Mouse (Mus musculus) gastrocnemius, adult 8-10 months (tissue): Measurements from ENCODE around the gene Pknox2. TPM values are rescaled to one million over a fixed set of nuclear protein-coding genes. Genes with fewer than 3 reads are reported as not detected.

Source experiments
- DNase-seq, 2 experiments: peaks; one replicate each; pipeline ENCODE4 v3.0.0; 2022; ENCODE audit warnings: low spot score in 2 of 2
- total RNA-seq, 4 experiments: library from RNA; stranded (reverse); gene quantifications; 2 replicates each; pipeline ENCODE4 v1.2.4; 2022

Pknox2 gene
- total RNA-seq, 4 experiments from 2014 or later: 31.7 to 55.3 (median 36.5) TPM

DNA sequence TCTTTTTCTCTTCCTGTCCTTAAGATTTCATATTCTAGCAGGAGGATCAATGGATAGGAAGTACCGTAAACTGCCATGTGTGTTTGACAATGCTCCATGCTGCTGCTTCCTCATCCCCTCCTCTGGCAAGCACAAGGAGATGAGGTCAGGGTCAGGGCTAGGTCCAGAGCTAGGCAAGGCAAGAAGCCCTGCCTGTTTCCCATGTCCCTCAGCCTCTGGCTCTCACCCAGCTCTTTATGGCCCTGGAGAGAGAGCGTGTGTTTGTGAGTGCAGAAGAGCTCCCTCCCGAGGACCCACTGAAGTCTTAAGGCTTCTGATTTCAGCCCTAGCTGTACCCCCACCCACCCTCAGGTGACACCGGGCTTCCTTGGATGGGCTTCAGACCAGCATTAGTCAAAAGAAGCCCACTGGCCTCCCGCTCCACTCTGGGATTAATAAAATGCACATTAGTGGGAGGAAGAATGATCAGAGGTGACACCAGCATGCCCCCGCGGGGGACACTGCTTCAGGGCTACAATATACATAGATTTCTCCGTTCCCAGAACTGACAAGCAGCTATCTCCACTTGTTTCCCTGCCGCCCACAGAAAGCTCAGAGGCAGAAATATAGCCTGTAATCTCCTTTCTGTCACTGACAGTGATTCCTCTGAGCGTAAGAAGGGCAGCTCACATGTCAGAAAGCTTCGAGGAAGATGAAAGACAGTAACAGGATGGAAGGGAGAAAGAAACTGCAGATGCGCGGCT, 156.4 kb downstream of the Pknox2 start:
- DNase-seq: no peak

DNA sequence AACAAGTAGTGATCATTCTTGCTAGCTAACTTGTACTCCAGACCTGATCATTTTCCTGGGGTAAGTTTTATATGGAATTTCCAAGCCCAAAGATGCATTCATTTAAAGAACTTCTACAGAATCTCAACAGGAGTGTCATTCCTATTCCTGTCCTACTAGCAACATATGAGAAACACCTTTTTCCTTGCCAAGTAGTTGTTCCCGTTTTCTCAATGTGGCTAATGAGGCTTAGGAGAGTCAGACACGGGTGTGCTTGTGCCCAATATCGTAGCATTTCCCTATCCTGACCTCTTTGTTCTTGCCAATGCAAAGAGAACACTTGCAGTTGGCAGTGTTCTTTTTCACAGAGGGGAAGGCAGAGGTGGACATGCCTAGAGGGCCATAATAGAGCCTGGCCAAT, 157.2 kb downstream of the Pknox2 start:
- DNase-seq: no peak

DNA sequence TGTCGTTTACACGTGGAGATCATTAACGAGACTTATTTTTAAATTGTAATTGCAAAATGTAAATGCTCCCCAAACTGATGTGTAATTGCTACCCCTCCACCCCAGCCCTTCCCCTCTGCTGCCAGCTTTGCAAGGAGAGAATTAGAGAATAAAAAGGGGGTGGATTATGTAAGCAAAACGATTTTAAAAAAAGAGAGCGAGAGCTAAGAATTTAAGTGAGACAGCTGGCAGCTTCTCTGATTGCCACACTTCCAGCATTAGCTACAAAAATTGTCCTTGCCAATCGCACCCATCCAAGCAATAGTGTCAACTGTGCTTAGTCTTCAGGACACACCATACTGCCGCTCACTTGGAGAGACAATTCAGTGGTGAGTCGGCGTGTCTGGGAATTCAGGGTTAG, 162.0 kb downstream of the Pknox2 start:
- no peak for DNase-seq

DNA sequence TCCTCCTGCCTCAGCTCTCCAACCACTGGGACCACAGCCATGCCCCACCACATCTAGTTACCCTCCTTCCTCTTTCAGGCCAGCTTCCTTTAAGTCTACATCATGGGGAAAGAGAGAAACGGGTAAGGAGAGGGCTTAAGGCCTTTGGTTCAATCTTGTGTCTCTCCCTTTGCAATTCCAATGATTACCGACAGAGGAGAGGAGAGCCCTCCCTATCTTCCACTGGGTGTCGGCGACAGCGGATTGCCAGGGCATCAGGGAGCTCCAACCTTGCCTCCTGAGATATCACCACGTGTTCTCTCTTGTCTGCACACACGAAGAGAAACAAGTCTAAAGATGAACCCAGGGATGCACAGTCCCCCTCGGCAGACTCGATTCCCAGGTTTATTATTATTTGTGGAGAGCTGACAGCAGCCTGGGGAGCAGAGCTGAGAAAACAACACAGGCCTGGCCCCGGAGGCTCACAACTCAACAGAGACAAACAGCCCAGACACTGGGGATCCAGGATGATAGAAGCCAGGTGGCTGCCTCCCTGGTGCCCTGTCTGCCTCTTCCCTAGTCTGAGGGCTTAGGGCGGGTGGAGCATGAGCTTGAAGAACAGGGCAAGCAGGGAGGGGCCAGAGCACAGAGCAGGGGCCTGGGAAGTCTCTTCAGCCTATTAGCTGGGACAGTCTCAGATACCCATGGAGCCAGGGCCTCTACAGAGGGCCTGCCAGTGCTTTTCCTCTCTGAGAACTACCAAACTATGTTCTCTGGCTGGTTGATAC, 170.4 kb downstream of the Pknox2 start:
- DNase-seq: no peak

DNA sequence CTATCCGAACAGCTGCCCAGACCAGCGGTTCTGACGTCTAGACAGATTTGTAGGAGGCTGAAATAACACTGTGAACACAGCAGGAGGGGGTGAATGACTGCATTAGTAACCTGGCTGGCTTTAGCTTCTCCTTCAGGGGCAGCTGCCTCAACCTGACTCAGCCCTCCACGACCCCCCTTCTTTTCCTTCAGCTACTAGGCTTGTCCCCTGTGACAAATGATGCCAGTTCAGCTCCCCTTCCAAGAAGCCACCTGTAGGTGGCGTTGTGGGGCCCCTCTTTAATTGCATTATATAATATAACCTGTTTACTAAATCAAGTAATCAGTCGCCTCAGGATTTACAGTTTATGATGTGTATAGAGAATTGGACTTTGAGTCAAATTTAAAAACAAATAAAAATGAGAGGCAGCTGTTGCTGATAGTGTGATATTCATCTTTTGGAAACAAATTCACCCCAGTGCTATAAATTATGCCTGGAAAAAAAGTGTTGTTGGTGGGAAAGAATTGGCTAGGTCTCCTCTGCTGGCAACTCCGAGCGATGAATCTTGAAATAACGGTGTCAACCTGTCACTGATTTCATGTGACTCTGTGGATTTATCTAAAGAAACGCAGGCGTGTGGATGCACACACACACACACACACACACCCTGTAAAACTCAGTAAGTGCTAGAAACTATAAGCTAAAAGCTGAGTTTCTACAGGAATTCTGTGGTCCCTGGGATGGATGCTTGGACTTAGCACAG, 173.6 kb downstream of the Pknox2 start:
- DNase-seq: peak; percentile 36 to 57

DNA sequence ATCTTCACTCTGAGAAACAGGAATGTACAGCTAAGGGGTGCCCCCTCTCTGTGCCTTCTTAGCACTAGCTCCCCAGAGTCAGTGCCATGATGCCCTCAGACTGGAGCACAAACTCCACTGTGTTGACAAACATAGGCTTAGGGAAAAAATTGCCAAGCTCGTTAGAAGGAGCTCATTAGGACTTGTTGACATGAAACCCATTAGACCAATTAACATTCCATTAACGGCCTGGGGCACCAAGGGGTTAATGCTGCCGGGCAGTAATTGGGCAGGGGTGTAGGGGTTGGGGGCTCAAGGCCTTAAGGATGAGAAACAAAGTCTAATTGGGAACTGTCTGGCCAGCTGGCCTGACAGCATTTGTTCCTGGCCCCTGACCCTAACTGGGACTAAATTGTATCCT, 175.1 kb downstream of the Pknox2 start:
- DNase-seq: no peak

DNA sequence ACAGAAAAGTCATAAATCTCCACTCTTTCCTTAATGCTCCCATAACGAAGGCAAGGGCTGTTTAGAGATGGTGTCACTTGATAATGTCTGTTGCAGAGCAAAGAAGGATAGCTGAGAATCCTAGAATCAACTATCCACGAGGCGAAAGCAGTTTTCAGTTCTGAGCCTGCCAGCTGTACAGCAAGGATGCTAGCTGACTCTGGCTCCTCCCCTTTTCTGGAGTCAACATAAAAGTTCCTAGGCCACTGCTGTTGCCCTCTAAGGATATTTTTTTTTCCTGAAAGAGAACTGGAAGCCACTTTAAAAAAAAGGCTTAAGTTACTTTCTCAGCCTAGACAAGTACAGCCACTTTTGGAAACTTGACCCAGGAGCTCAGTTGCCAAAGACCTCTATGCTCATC, 176.1 kb downstream of the Pknox2 start:
- DNase-seq: no peak

DNA sequence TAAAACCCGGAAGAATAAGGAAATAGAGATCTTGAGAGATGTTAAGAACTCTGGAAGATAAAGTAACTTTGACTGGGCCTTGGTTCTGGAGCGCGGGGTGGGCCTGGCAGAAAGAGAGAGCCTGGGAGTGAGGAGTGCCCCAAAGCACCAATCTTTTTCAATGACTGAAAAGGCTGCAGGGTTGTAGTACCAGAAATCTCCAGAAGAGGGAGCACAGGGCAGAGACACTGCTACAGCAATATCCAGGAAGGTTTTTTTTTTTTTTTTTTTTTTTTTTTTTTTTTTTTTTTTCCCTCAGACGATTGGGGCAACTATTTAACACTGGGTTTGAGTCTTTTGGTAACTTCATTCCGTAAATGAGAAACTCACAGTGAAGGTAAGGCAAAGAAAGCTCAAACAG, 176.6 kb downstream of the Pknox2 start:
- DNase-seq: peak; percentile 75 to 78

DNA sequence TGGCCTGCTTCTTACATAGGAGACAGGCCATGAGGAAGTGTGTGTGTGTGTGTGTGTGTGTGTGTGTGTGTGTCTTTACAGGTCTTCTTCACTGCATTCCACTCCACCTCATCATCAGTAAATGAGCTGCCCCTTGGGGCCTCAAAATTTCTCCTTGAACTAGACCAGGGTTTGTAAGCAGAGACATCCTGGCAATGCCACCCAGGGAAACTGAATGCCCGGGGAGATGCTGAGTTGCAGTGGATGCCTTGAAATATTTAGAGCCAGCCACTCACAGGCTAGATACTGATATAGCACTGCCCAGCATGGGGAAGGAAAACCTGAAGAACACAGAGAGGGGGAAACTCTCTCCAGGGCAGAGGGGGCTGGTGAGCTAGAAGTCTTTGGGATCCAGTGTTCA, 178.1 kb downstream of the Pknox2 start:
- peak; percentile 45 to 61 for DNase-seq

DNA sequence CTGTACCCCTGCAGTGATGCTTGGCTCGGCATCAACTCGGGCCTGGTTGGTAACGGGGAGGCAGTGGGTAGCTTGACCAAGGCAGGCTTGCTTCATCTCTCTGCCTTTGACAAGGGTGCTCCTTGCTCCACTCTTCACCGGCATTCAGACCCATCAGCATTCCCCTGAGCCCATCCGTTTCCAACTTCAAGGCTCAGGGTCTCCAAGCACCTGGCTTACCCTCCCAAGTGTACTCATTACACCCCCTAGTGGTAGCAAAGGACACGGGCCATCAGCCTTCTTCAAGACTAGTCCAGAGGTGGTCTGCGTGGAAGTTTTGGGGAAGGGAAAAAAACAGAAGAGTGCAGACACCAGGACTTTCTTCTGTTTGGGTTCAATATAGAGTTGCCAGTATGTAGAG, 178.5 kb downstream of the Pknox2 start:
- peak in 1 of 2 experiments; percentile 34 for DNase-seq

DNA sequence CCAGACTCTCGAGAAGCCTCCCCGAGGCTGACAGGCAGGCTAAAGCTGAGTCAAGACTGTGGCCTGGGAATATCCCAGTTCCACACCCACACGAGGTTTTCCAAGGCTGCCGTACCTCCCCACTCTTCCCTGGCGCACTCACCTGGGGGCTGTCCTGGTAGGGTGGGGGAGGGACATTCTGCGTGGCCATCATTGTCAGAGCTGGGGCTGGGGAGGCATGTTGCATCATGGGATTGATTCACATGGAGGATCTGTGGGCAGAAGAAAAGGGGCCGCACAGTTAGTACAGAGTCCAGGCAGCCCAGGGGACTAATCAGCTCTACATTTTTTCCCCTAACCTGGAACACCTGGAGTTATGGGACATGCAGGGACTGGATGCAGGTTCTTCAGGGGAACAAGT, 179.0 kb downstream of the Pknox2 start:
- no peak for DNase-seq

DNA sequence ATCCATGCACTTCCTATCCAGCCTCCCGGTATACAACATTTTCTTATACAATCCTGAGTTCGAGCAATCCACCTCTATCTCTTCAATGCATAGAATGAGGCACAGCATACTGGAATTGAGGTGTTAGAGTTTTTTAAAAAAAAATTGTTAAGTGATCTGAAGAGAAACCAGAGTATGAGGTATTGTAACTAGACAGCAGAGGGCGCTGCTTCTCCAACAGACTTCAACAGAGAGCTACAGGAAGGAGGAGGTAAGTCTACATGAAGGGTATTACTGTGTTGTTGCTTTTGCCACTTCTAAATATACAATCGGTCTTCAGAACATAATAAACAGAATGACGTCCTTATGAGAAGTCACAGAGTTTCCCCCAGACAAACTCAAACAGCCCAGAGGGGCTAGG, 181.5 kb downstream of the Pknox2 start:
- no peak for DNase-seq

DNA sequence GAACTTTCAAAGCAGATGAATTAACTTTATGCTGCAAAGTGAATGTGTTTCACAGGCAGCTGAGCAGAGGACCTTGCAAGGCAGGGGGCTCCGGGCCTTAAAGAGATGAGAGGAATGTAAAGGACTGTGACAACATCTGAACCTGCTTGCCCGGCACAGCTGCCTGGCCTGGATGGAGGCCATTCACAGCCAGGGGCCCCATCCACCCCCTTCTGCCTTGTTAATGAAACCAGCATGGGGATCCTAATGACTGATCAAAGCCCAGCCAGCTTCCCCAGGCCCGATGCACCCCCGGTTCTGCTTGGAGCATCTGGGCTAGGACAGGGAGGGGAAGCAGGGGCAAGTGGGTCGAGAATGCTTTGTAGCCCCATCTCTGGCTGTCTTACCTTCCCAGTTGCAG, 183.0 kb downstream of the Pknox2 start:
- DNase-seq: no peak

DNA sequence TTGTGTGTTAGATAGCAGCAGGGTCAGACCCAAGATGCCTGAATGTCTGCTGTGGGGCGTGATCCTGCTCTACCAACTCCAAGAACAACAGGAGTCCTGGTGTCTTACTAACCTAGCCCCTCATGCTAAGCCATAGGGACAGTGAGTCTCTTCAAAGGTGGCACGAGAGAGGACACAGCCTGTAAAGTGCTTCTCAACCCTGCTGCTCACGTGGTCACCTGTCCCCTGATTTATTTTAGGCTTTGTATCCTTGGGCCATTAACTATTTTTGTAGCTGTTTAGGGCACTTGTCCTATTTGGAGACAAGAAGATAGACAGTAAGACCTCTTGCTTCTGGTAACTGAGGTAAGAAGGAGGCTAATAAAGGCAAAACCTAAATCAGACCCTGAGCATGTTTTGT, 183.7 kb downstream of the Pknox2 start:
- DNase-seq: no peak

DNA sequence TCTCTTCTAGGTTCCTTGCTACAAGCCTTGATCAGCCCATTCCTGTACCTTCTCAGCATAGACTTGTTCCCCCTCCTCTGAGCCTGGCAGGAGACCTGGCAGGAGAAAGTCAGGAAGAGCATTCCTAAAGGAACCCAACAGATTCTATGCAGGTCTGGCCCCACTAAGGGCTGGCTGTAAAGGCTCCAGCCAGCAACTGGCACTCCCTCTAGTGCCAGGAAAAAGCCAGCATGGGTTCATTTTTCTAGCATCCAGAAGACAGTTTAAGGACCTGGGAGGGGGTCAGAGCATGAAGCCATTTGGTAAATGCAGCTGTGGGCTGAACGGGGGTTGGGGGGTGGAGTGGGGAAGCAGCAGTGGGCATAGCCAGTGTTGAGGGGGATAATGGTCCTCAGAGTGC, 185.3 kb downstream of the Pknox2 start:
- DNase-seq: no peak

DNA sequence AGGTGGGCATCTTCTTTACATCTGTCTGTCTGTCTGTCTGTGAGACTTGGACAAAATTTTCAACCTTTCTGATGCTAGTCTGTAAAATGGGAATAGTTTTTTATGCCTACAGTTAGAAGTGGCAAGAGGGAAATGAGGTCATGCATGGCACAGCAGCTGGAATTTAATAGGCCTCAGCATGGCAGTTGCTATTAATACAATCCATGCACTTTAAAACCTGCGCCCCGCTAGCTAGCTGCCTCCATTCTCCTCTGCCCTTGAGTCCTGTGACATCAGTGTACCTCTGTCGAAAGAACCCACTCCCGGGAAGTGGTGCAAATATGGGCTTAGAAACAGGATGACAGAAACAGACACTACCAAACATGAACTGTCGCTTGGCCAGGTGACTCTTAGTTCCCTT, 186.1 kb downstream of the Pknox2 start:
- no peak for DNase-seq

DNA sequence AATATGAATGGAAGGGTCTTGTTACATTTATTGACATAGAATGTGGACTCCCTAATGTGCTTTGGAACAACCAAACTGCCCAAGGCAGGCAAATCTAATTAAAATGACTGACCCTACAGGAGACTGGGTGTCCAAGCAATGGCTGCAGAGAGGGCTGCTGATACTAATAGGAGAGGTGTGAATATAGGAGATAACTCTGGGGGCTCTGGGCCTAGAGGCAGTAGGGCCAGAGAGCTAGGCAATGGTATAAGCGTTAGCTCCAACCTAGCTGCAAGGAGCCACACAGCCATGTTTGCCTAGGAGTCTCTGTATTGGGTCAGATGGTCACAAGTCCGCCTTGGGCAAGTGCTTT, 196.1 kb downstream of the Pknox2 start:
- no peak for DNase-seq

DNA sequence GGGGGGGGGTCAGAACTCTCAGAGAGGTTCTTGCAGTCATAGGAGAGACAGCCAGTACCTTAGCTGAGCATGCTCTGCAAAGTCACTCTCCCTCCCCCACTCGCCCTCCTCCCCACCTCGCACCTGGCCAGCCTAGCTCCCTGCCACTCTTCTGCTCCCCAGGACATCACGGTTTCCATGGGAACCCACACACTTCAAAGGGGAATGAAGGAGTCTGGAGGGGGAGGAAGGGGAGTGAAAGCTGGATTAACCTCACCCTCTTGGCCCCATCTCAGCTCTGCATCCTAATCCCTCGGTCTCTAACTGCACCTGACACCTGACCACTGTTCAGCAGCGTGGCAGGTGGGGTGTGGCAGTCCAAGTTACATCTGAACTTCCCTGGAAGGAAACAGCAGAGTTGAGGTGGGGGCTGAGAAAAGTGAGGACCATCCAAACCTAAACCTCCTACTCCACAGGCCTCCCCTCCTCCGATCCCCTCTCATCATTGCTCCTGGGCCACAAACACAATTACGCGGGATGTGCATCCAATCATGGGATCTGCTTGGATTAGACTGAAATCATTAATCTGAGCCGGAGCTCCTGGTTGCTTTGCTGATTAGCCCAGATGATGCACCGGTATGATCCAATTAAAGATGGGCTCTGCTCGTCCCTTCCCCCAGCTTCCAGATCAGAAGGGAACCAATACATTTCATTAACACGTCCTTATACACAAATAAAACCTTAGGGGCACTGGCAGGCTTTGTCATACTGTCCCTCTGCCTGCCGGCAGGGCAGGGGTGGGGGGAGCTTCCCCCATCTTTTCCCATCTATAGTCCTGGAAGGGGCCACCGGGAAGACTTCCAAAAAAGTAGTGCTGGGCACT, 196.7 kb downstream of the Pknox2 start:
- DNase-seq: no peak

DNA sequence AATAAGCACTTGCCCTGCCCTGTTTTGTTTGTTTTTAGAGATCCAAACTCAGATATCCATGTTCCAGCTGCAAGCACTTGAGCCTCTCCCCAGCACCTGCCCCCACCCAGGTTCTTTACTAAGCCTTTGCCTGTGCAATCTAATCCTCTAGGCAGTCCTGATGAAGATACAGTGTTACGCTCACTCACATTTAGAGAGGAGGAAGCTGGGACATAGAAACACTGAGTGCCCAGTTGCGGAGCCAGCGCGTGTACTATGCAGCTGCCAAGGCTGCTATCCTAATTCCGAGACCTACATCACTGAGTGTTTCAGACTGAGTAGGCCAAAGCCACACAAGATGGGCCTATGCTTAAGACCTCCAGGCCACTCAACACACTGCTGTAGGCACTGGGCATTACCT, 199.0 kb downstream of the Pknox2 start:
- peak in 1 of 2 experiments; percentile 40 for DNase-seq

DNA sequence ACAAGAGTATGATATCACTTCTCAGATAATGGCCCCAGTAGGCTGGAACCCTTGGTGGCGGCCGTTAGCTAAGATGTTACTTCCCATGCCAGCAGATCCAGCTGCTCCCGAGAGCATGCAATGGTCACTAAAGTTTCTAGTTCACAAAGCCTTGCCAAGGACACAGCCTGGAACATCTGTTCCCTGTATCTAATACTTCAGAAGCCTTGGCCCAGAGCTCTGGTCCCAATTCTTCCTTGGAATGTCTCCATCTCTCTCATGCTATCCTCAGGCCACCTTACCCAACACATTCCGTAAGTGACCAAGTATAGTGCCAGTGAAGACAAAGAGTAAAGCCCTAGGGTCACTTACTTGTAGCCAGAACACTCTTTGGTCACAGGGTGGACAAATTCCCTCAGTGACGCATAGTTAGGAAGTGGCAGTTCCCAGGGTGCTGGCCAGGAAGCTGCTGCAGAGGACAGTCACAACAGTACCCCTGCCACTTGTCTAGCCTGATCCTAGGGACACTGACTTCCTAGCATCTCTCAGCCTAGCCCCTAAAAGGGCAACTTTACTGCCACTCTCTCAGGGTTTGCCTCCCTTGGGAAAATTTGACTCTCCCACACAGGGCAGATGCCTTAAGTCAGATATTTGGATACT, 200.0 kb downstream of the Pknox2 start:
- DNase-seq: peak; percentile 60 to 68

DNA sequence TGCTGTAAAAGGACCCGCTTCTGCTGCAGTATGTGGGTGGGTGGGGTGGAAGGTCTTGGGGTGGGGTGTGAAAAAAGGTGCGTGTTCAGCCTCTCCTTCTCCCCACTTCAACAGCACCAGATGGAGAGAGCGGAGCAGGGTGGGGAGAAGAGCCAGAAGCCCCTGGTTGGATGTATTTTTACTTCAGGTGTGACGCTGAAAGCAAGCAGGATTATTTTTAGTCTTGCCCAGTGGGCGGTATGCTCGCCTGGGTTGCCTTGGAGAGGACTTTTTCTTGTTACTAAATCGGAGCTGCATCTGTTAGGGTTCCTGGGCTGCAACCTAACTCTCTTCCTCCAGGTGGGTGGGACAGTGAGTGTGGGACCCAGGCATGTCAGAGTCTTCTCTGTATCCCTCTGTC, 202.4 kb downstream of the Pknox2 start:
- DNase-seq: peak in 1 of 2 experiments; percentile 44
